Mouse (Mus musculus) liver, adult 2 months (tissue): ENCODE measurements at regions not wholly inside any gene's neighbourhood (a gene's known extent, or its start where the extent isn't known, plus 50 kb on each side); places are given as distances from the start of the nearest gene placed in this dataset.

Experiments used
- CTCF ChIP-seq: fragments of 200-500 bp; IDR thresholded peaks from 2 replicates; pipeline ENCODE4 v1.5.1; 2011; ENCODE audit warnings: low read depth, low read length, control low read depth
- POLR2A ChIP-seq: fragments of 200-500 bp; IDR thresholded peaks from 2 replicates; pipeline ENCODE4 v1.6.1; 2011; ENCODE audit warnings: low read length, control low read depth; ENCODE audit not compliant: insufficient read depth; ENCODE audit errors: extremely low read depth

GRCm38 (mm10) chr2:166426457-166426856, 271.0 kb upstream of the Sulf2 start:
- TF ChIP-seq CTCF (no peak), POLR2A (no peak)
